Mouse (Mus musculus) embryonic facial prominence, embryonic 11.5 days (tissue): ENCODE results near the gene Chgb. TPM values are rescaled to one million over a fixed set of nuclear protein-coding genes. Genes with fewer than 3 reads are reported as not detected.

ENCODE experiments used
- ATAC-seq: fragments of 200-750 bp; cut with Nextera tagmentation; replicated peaks from 2 replicates; pipeline ENCODE4 v1.8.0; 2017; ENCODE audit warnings: low read depth; ENCODE audit not compliant: insufficient number of reproducible peaks, low FRiP score, low TSS enrichment
- DNase-seq: peaks from one replicate; pipeline ENCODE4 v3.0.0-alpha.2; 2015; ENCODE audit warnings: low spot score
- H3K27ac ChIP-seq: fragments of 300-500 bp; sonication (generic); replicated peaks from 2 replicates; pipeline ENCODE4 v1.5.1; 2014; ENCODE audit warnings: mild to moderate bottlenecking, low read depth, low read length, control low read depth
- H3K27me3 ChIP-seq: fragments of 300-500 bp; sonication (generic); 2 replicates; pipeline ENCODE4 v1.6.1; 2014; ENCODE audit warnings: mild to moderate bottlenecking, low read length, moderate library complexity, mixed read lengths; ENCODE audit not compliant: control insufficient read depth, insufficient read depth
- H3K36me3 ChIP-seq: fragments of 300-500 bp; sonication (generic); replicated peaks from 2 replicates; pipeline ENCODE4 v1.6.1; 2014; ENCODE audit warnings: low read depth, mild to moderate bottlenecking, low read length, moderate library complexity, mixed read lengths; ENCODE audit not compliant: control insufficient read depth, insufficient read depth
- H3K4me1 ChIP-seq: fragments of 300-500 bp; sonication (generic); 2 replicates; pipeline ENCODE4 v1.6.1; 2014; ENCODE audit warnings: low read length, mixed read lengths; ENCODE audit not compliant: control insufficient read depth, insufficient read depth
- H3K4me2 ChIP-seq: fragments of 300-500 bp; sonication (generic); 2 replicates; pipeline ENCODE4 v1.6.1; 2014; ENCODE audit warnings: low read depth, mild to moderate bottlenecking, control low read depth, low read length, moderate library complexity
- H3K4me3 ChIP-seq: fragments of 300-500 bp; sonication (generic); 2 replicates; pipeline ENCODE4 v1.5.1; 2014; ENCODE audit warnings: low read depth, low read length, control low read depth
- H3K9ac ChIP-seq: fragments of 300-500 bp; sonication (generic); replicated peaks from 2 replicates; pipeline ENCODE4 v1.6.1; 2014; ENCODE audit warnings: mild to moderate bottlenecking, control low read depth, low read length
- H3K9me3 ChIP-seq: fragments of 300-500 bp; sonication (generic); replicated peaks from 2 replicates; pipeline ENCODE4 v1.6.1; 2016; ENCODE audit warnings: mild to moderate bottlenecking, low read length, inconsistent platforms, mixed read lengths; ENCODE audit not compliant: control insufficient read depth
- WGBS: fragments of 180-500 bp; shearing (Covaris S2); extraction: QIAGEN DNeasy Blood & Tissue Kit; methylation state at CpG from one replicate; pipeline ENCODE4 v1.1.7; 2014; 5-methylcytosine and 5-hydroxymethylcytosine counted together
- polyA plus RNA-seq: library from polyadenylated mRNA; unstranded; fragments of >200 nt; fragmentation: Nextera tagmentation; extraction: Ambion mirVana; gene quantifications from 2 replicates; pipeline ENCODE4 v1.2.1, GENCODE M21; 2014

Gene Chgb
- polyA plus RNA-seq, 1 experiment from 2014 or later = 3.5 TPM

DNA sequence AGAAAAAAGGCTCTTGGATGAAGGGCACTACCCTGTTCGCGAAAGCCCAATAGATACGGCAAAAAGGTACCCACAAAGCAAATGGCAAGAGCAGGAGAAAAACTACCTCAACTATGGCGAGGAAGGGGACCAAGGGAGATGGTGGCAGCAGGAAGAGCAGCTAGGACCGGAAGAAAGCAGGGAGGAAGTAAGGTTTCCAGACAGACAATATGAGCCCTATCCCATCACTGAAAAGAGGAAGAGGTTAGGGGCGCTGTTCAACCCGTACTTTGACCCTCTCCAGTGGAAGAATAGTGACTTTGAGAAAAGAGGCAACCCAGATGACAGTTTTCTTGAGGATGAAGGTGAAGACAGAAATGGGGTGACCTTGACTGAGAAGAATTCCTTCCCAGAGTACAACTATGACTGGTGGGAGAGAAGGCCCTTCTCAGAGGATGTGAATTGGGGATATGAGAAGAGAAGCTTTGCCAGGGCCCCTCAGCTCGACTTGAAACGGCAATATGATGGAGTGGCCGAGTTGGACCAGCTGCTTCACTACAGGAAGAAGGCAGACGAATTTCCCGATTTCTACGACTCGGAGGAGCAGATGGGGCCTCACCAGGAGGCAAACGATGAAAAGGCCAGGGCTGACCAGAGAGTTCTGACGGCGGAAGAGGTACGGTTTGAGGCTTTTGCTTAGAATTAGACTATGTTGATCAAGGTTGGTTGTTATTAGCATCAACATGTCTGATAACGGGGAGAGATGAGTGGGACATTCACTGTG is 12.5 kb downstream of the Chgb start:
- WGBS = 88% methylated on average over 19 of the region's 19 CpGs

DNA sequence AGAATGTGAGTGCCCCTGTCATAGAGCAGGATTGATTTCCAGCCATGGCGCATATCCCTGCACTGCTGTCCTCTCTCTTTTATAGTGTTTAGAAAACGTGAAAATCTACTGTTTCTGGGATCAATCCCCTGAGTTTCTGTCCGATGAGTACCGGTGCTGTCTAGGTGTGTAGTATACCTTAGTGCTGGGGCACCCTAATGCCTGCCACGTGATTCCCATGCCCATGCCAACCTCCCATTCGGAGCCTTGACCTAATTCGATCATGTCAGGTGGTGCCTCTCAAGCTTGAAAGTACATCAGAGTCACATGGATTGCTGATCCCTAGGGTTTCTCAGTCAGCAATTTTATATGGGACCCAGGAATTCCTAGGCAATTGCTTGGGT is 13.1 kb downstream of the Chgb start:
- Histone ChIP-seq H3K36me3 (no peaks in the 10 kb centered on the region), H3K4me1 (no peaks in the 10 kb centered on the region), H3K27me3 (no peaks in the 10 kb centered on the region), H3K27ac (no peak overlapping the region), H3K9me3 (no peaks in the 10 kb centered on the region), H3K4me2 (no peak overlapping the region), H3K4me3 (no peak overlapping the region), H3K9ac (no peak overlapping the region)
- WGBS = 82% methylated on average over 7 of the region's 7 CpGs
- ATAC-seq = no peak
- DNase-seq = no peak

More for the DNA sequence above, 12.5 kb downstream of the Chgb start:
- no peak overlapping the region for H3K9ac ChIP-seq
- no peak overlapping the region for H3K27ac ChIP-seq
- no peak overlapping the region for H3K4me3 ChIP-seq
- DNase-seq (no peak), ATAC-seq (no peak)
- no peak overlapping the region for H3K4me2 ChIP-seq
- no peaks in the 10 kb centered on the region for H3K9me3 ChIP-seq
- H3K4me1 ChIP-seq = no peaks in the 10 kb centered on the region
- no peaks in the 10 kb centered on the region for H3K36me3 ChIP-seq
- no peaks in the 10 kb centered on the region for H3K27me3 ChIP-seq

DNA sequence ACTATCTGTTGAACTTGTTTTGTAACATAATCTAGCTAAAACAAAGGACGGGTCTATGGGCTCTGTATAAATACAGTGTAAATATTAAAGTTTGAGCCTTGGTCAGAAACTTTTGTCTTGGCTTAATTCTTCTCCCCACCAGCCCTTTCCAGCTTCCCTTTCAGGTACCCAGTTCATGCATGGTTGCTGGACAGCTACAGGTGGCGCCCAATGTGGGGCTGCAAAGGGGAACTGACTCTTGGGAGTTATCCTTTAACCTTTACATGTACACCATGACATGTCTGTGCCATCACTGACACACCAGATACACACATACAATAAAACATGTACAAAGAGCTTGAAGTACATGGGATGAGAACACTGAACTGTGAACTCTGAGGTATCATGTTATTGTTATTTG is 21.9 kb downstream of the Chgb start:
- DNase-seq (no peak), ATAC-seq (no peak)
- Histone ChIP-seq H3K36me3 (peaks cover 10% of the 10 kb centered on the region), H3K27ac (no peak overlapping the region), H3K9me3 (no peaks in the 10 kb centered on the region), H3K4me2 (no peak overlapping the region), H3K4me3 (no peak overlapping the region), H3K9ac (no peak overlapping the region), H3K4me1 (no peaks in the 10 kb centered on the region), H3K27me3 (no peaks in the 10 kb centered on the region)
- 90% methylated on average over 2 of the region's 2 CpGs for WGBS

DNA sequence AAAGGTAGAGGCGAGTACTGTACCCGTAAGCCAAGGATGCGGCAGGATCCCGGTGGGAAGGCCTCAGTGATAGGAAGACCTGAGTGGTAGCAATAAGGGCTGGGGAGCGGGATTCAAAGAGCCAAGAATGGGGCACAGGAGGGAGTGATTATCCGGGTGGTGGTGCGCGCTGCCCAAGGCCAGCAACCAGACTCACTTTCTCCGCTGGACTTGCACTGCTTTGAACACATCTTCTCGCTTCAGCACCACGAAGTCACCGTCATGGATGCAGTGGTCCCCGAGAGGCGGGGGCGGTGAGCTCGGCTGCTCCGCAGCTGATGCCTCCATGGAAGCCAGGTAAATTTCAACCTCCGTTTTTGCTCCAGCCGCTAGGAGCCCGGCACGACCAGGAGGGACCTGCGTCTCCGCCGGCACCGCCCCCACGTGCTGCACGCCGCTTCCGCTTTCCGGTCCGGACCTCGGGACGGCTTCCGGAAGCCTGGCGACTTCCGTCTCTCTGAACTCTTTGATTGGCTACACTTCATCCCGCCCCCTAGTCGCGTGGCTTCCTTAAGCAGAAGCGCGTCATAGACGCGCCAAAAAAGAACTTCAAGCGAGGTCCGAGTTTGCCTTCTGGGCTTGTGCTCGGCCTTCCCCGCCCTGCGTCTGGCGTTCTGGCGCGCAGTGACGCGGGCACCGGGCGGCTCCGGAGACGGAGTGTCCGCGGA is 34.7 kb downstream of the Chgb start, which contains the start of the genes Trmt6 and Mcm8:
Trmt6 (minus strand) TSS at position 448 of the 707 bp plus-strand sequence.
Mcm8 (plus strand) TSS at position 534 of the 707 bp plus-strand sequence.
- under 1% methylated on average over 59 of the region's 59 CpGs for WGBS
- peak within 1 kb of the TSS; percentile 86 for H3K9ac ChIP-seq
- no peaks in the 10 kb centered on the region for H3K9me3 ChIP-seq
- no peaks in the 10 kb centered on the region for H3K36me3 ChIP-seq
- H3K27me3 ChIP-seq = no peaks in the 10 kb centered on the region
- H3K4me3 ChIP-seq = peak within 1 kb of the TSS; percentile 77
- peak within 1 kb of the TSS; percentile 55 for H3K4me2 ChIP-seq
- DNase-seq (peak; percentile 99), ATAC-seq (peak; percentile 99)
- H3K4me1 ChIP-seq = no peaks in the 10 kb centered on the region; the same call in 1 of the 2 replicates
- peak within 1 kb of the TSS; percentile 67; the same call in 1 of the 2 replicates for H3K27ac ChIP-seq

DNA sequence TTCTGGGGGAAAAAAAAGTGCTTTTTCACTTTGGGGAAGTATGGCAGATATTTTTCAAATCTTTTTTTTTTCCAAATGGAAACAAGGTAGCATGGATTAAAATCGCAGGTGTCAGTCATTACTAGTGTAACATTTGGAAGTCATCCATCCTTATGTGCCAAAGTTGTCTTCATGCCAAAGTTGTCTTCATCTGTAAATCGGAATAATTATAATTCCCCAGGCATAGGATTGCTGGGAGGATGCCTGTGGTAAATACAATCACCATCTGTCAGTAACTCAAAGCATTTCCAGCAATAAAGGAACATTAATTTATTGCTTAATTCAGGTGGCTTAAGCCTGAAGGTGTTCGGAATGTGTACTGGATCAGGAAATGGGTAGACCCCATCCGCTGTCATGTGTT is 60.0 kb downstream of the Chgb start:
- Histone ChIP-seq H3K4me3 (no peak overlapping the region), H3K36me3 (no peaks in the 10 kb centered on the region), H3K4me1 (no peaks in the 10 kb centered on the region), H3K9me3 (no peaks in the 10 kb centered on the region), H3K27me3 (no peaks in the 10 kb centered on the region), H3K4me2 (no peak overlapping the region), H3K27ac (no peak overlapping the region), H3K9ac (no peak overlapping the region)
- no peak for ATAC-seq
- DNase-seq = no peak
- WGBS = 93% methylated on average over 4 of the region's 4 CpGs

Other genes with a start within 250 kb of the Chgb start
- 39.9 and 40.1 TPM in 2 replicates for gene Gpcpd1, start 193.5 kb upstream of the Chgb start, polyA plus RNA-seq
- 16.7 and 17.9 TPM in 2 replicates for gene Shld1, start 94.3 kb upstream of the Chgb start, polyA plus RNA-seq
- 41.4 and 43.7 TPM in 2 replicates for gene Trmt6, start 34.8 kb downstream of the Chgb start, polyA plus RNA-seq
- 25.0 and 25.7 TPM in 2 replicates for gene Mcm8, start 34.9 kb downstream of the Chgb start, polyA plus RNA-seq
- gene Crls1, start 65.4 kb downstream of the Chgb start, polyA plus RNA-seq = 23.7 and 32.3 TPM in 2 replicates
- 0.33 and 0.34 TPM in 2 replicates for gene Lrrn4, start 99.6 kb downstream of the Chgb start, polyA plus RNA-seq
- 6.6 and 10.8 TPM in 2 replicates for gene Fermt1, start 164.6 kb downstream of the Chgb start, polyA plus RNA-seq